Mouse (Mus musculus): ENCODE results near the gene Slc1a2. TPM values are rescaled to one million over a fixed set of nuclear protein-coding genes. Genes with fewer than 3 reads are reported as not detected.

Gene Slc1a2
- polyA plus RNA-seq (2021; fragmentation: Nextera tagmentation): 190 and 210 TPM in 2 replicates
- long read RNA-seq, experiment 1, full-length matches to known transcripts: 98 of 704 reads
- long read RNA-seq, experiment 1, partial matches to known transcripts: 26 of 704 reads
- long read RNA-seq, experiment 1, other reads (novel, unspliced or antisense): 580 of 704 reads
- long read RNA-seq, experiment 2, full-length matches to known transcripts: 299 of 692 reads
- long read RNA-seq, experiment 2, partial matches to known transcripts: 55 of 692 reads
- long read RNA-seq, experiment 2, other reads (novel, unspliced or antisense): 338 of 692 reads

DNA sequence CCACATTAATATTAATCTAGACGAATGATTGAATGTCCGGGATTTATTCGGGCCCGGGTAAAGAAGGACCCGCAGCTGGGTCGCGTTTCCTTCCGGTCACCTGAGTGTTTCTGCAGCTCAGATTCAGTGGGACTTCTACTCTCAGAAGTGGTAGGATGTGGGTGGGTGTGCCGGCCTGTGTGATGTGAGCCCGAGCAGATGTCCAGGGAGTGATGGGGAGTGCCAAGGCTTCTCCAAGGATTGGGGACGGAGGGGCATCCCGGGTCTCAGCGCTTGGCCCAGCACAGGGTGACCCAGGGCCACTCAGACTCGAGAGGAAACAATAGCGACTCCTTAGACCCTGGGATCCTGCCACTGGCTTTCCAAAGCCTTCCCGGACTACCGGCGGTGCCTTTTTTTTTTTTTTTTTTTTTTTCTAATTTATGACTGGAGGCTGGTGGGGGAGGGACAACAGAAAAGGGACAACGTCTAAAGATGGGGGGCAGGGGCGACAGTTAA is at the start of gene Slc1a2:
Slc1a2 (plus strand) TSS at position 497 of the 498 bp plus-strand sequence.

Other genes starting within 250 kb of the Slc1a2 start
- 7.5 TPM in 2 replicates for gene Fjx1, start 206.2 kb upstream of the Slc1a2 start, polyA plus RNA-seq (2021; fragmentation: Nextera tagmentation)
- 9.3 and 11.4 TPM in 2 replicates for gene Pamr1, start 108.6 kb upstream of the Slc1a2 start, polyA plus RNA-seq (2021; fragmentation: Nextera tagmentation)
- gene Cd44, start 243.0 kb downstream of the Slc1a2 start, polyA plus RNA-seq (2021; fragmentation: Nextera tagmentation): 1.9 and 2.7 TPM in 2 replicates

Measured in layer of hippocampus, adult 6 months (tissue).